21 mouse cellular contexts compared by ENCODE assay signal in the genomic region with DNA sequence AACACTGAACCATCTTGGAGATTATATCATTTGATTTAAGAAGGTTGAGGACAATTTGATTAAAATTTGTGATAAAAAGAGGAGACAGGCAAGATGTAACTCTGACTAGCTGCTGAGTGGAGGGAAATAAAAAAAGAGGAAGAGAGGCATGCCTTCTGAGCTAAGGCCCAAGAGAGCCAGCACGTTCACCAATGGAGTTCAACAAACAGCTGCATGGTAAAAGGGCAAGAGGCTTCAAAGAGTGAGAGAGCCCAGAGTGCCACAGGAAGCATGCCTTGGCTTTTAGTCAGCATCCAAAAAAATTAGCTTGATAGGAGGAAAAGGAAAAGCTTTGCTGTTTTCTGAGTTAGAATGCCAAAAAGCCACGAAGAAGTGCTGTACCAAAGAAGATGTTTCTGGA.
"Had no signal": no experiment of that assay in that cellular context is flagged by ENCODE, and none has a peak within 500 bp of the region (broad histone marks: within the 10 kb centered on the region; RNA-seq: fewer than 3 reads in every experiment).

No protein-coding gene starts in this region.

- H3K27ac ChIP-seq: liver, embryonic 13.5 days; liver, embryonic 15.5 days; macrophage; midbrain, embryonic 13.5 days; midbrain, embryonic 15.5 days; neural tube, embryonic 13.5 days; neural tube, embryonic 15.5 days; stomach, embryonic 15.5 days; stomach, postnatal 0 days had no signal

- H3K9me3 ChIP-seq: liver, embryonic 13.5 days; liver, embryonic 15.5 days; midbrain, embryonic 15.5 days; neural tube, embryonic 13.5 days; neural tube, embryonic 15.5 days; stomach, embryonic 15.5 days had no signal

- ATAC-seq: liver, postnatal 0 days; midbrain, embryonic 13.5 days; midbrain, embryonic 15.5 days had no signal

- H3K4me1 ChIP-seq: liver, embryonic 13.5 days; liver, embryonic 15.5 days; megakaryocyte, embryonic 14.5 days; midbrain, embryonic 13.5 days; midbrain, embryonic 15.5 days; neural tube, embryonic 13.5 days; neural tube, embryonic 15.5 days; stomach, embryonic 15.5 days had no signal

- H3K36me3 ChIP-seq: liver, embryonic 13.5 days; liver, embryonic 15.5 days; midbrain, embryonic 13.5 days; midbrain, embryonic 15.5 days; neural tube, embryonic 13.5 days; neural tube, embryonic 15.5 days; stomach, embryonic 15.5 days had no signal

- H3K27me3 ChIP-seq: liver, embryonic 13.5 days; liver, embryonic 15.5 days; megakaryocyte, embryonic 14.5 days; midbrain, embryonic 13.5 days; midbrain, embryonic 15.5 days; neural tube, embryonic 13.5 days; neural tube, embryonic 15.5 days; stomach, embryonic 15.5 days had no signal

- H3K9ac ChIP-seq: liver, embryonic 13.5 days; liver, embryonic 15.5 days; liver, postnatal 0 days; lung, embryonic 14.5 days; midbrain, embryonic 13.5 days; midbrain, embryonic 15.5 days; neural tube, embryonic 13.5 days; neural tube, embryonic 15.5 days; stomach, embryonic 15.5 days had no signal

- H3K4me2 ChIP-seq: liver, embryonic 13.5 days; liver, embryonic 15.5 days; lung, embryonic 14.5 days; midbrain, embryonic 11.5 days; midbrain, embryonic 13.5 days; midbrain, embryonic 15.5 days; neural tube, embryonic 13.5 days; neural tube, embryonic 15.5 days; stomach, embryonic 15.5 days had no signal

- DNase-seq: liver, embryonic 13.5 days; liver, postnatal 0 days; lung, embryonic 14.5 days; lung, postnatal 10 days; retina, postnatal 1 day; right cerebral cortex, adult 18-20 months; right cerebral cortex, postnatal 25 days; right cerebral cortex, postnatal 4 days; thymus, adult 2 months; thymus, postnatal 25 days; thymus, postnatal 4 days had no signal

- H3K4me3 ChIP-seq: liver, embryonic 13.5 days; liver, embryonic 15.5 days; megakaryocyte, embryonic 14.5 days; midbrain, embryonic 13.5 days; midbrain, embryonic 15.5 days; neural tube, embryonic 13.5 days; neural tube, embryonic 15.5 days; stomach, embryonic 15.5 days had no signal
